Mouse (Mus musculus) right cerebral cortex, adult 2 months (tissue): ENCODE results near the gene S100a3.

Source experiments
- DNase-seq, 2 experiments: peaks; one replicate each; pipeline ENCODE4 v3.0.0; 2021 to 2022; ENCODE audit warnings: low spot score in 2 of 2

S100a3 gene

GRCm38 (mm10) chr3:90601486-90602110 lies 41.2 kb downstream of the S100a3 start, which contains the start of gene Gm42674:
Gene Gm42674 (plus strand): TSS chr3:90601904.
- no peak for DNase-seq

- no peak for DNase-seq
Observed at GRCm38 (mm10) chr3:90603623-90604022, 43.2 kb downstream of the S100a3 start, which contains the start of gene S100a4. Gene S100a4 (plus strand): TSS chr3:90603771.

GRCm38 (mm10) chr3:90604416-90604815 lies 44.0 kb downstream of the S100a3 start:
- peak; percentile 75 to 76 for DNase-seq

- no peak for DNase-seq
Observed at GRCm38 (mm10) chr3:90605049-90605448, 44.7 kb downstream of the S100a3 start.

- DNase-seq = no peak
Observed at GRCm38 (mm10) chr3:90605736-90606135, 45.4 kb downstream of the S100a3 start.

GRCm38 (mm10) chr3:90606185-90606584 lies 45.8 kb downstream of the S100a3 start:
- no peak for DNase-seq

GRCm38 (mm10) chr3:90607361-90607760 lies 47.0 kb downstream of the S100a3 start:
- no peak for DNase-seq

GRCm38 (mm10) chr3:90608223-90608622 lies 47.8 kb downstream of the S100a3 start, which contains the start of gene S100a5:
Gene S100a5 (plus strand): TSS chr3:90608523.
- no peak for DNase-seq

GRCm38 (mm10) chr3:90609102-90609501 lies 48.7 kb downstream of the S100a3 start:
- no peak for DNase-seq

- no peak for DNase-seq
Observed at GRCm38 (mm10) chr3:90611494-90611893, 51.1 kb downstream of the S100a3 start.

GRCm38 (mm10) chr3:90612061-90612460 lies 51.7 kb downstream of the S100a3 start:
- no peak for DNase-seq

- peak; percentile 47 to 56 for DNase-seq
Observed at GRCm38 (mm10) chr3:90612728-90613291, 52.4 kb downstream of the S100a3 start, which contains the start of gene S100a6. Gene S100a6 (plus strand): TSS chr3:90612882.

GRCm38 (mm10) chr3:90613461-90614147 lies 53.2 kb downstream of the S100a3 start:
- no peak for DNase-seq

GRCm38 (mm10) chr3:90614148-90614530 lies 53.8 kb downstream of the S100a3 start:
- no peak for DNase-seq

GRCm38 (mm10) chr3:90614611-90615251 lies 54.4 kb downstream of the S100a3 start:
- no peak for DNase-seq

GRCm38 (mm10) chr3:90615415-90615814 lies 55.0 kb downstream of the S100a3 start:
- peak; percentile 80 to 82 for DNase-seq

GRCm38 (mm10) chr3:90615911-90616310 lies 55.5 kb downstream of the S100a3 start:
- no peak for DNase-seq

- no peak for DNase-seq
Observed at GRCm38 (mm10) chr3:90617586-90617985, 57.2 kb downstream of the S100a3 start.

GRCm38 (mm10) chr3:90621552-90621951 lies 61.2 kb downstream of the S100a3 start:
- no peak for DNase-seq

GRCm38 (mm10) chr3:90623435-90624071 lies 63.2 kb downstream of the S100a3 start:
- DNase-seq = peak in 1 of 2 experiments; percentile 31

GRCm38 (mm10) chr3:90625496-90625895 lies 65.1 kb downstream of the S100a3 start:
- DNase-seq = no peak
